Mouse (Mus musculus): Measurements from ENCODE around the gene Cd244a.

- TF ChIP-seq CTCF (IDR thresholded peaks at IDR 0.05; ENCODE audit: control insufficient read depth, insufficient read depth, insufficient replicate concordance, low read depth, low read length): no peak
- no peak for TF ChIP-seq POLR2A (IDR thresholded peaks at IDR 0.05; ENCODE audit: control insufficient read depth, low read depth, low read length)
Measured at GRCm38 (mm10) chr1:171606656-171607055, 47.7 kb downstream of the Cd244a start.
